Mouse (Mus musculus) adipose tissue, adult 10 weeks (tissue): ENCODE results near the gene Usp47. TPM values are rescaled to one million over a fixed set of nuclear protein-coding genes. Genes with fewer than 3 reads are reported as not detected.

Experiments
- polyA plus RNA-seq: library from polyadenylated mRNA; stranded (reverse); fragments of 350-450 nt; fragmentation: Illumina TruSeq; extraction: RNeasy Lipid Tissue Mini Kit (QIAGEN cat#74804); gene quantifications from one replicate; pipeline ENCODE4 v1.2.3, GENCODE M21; 2014; ENCODE audit warnings: low read depth, low replicate concordance

The Usp47 gene
- 44.9 TPM for polyA plus RNA-seq

DNA sequence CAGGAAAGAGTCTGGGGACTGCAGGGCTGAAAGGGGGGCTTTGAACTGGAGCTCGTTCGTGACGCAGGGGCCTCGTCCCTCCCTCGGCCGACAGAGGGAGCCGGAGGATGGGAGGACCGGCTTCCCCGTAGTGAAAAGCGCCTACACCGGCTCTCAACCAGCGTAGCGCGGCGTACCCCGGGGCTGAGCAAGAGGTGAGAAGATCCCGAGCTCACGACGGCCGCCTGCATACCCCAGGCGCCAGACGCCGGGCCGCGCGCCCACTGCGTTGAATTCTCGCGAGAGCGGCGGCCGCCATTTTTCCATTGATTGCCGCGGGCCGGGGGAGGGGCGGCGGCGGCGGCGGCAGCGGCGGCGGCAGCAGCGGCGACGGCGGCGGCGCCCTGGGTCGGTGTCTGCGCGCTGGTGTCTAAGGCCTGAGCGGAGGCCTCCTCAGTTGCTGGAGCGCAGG lies at the start of gene Usp47:
Gene Usp47 (plus strand): TSS at position 355 of the 451 bp plus-strand sequence.

DNA sequence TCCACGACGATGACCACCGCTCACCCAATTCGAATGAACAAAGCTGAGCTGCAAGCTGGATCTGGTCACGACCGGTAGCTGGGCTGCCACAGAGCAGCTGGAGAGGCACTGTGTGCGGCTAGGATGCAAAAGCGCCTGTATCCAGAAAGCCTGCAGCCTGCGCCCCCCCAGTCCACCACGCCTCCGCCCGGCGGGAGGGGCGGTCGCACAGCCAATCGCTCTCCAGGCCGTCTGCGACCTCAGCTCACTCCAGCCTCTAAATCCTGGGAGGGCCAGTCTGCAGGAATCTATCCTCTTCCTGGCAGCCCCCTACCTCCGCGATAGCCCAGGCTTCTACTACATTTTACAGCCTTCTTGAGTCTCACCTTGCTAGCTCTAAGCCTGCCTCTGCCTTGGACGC lies 135.6 kb downstream of the Usp47 start, which contains the start of gene Dkk3:
Gene Dkk3 (minus strand): TSS at position 116 of the 400 bp plus-strand sequence.

Other genes with a start within 250 kb of the Usp47 start
- gene Galnt18, start 243.5 kb upstream of the Usp47 start, polyA plus RNA-seq: 27.8 TPM
- gene Dkk3, start 135.6 kb downstream of the Usp47 start, polyA plus RNA-seq: 8.8 TPM
- gene Mical2, start 202.4 kb downstream of the Usp47 start, polyA plus RNA-seq: 17.1 TPM